Mouse (Mus musculus): ENCODE data around the gene Pex10. TPM values are rescaled to one million over a fixed set of nuclear protein-coding genes. Genes with fewer than 3 reads are reported as not detected.

Gene Pex10
- polyA plus RNA-seq, 1 experiment: 17.8 TPM

- Histone ChIP-seq H3K27ac (ENCODE audit: insufficient read depth, low read length) (no peak overlapping the region), H3K4me1 (ENCODE audit: control insufficient read depth, insufficient read depth, low read length) (peaks cover 7% of the 10 kb centered on the region), H3K4me3 (ENCODE audit: insufficient read depth, low read length) (no peak overlapping the region)
- TF ChIP-seq CTCF (IDR thresholded peaks at IDR 0.05; ENCODE audit: extremely low read depth, insufficient read depth, low read length) (no peak), POLR2A (IDR thresholded peaks at IDR 0.05; ENCODE audit: extremely low read depth, insufficient read depth, low read length) (no peak)
Observed at GRCm38 (mm10) chr4:155024170-155025010, 42.4 kb upstream of the Pex10 start.

- no peak overlapping the region for H3K27ac ChIP-seq (ENCODE audit: insufficient read depth, low read length)
- H3K4me3 ChIP-seq (ENCODE audit: insufficient read depth, low read length): no peak overlapping the region
- TF ChIP-seq POLR2A (IDR thresholded peaks at IDR 0.05; ENCODE audit: extremely low read depth, insufficient read depth, low read length) (no peak), CTCF (IDR thresholded peaks at IDR 0.05; ENCODE audit: extremely low read depth, insufficient read depth, low read length) (no peak)
Observed at GRCm38 (mm10) chr4:155033115-155033514, 33.7 kb upstream of the Pex10 start.

GRCm38 (mm10) chr4:155034202-155034601 lies 32.6 kb upstream of the Pex10 start:
- Histone ChIP-seq H3K4me1 (ENCODE audit: control insufficient read depth, insufficient read depth, low read length) (peaks cover 2% of the 10 kb centered on the region; the same call in 1 of the 2 replicates), H3K27ac (ENCODE audit: insufficient read depth, low read length) (no peak overlapping the region), H3K4me3 (ENCODE audit: insufficient read depth, low read length) (no peak overlapping the region)
- TF ChIP-seq POLR2A (IDR thresholded peaks at IDR 0.05; ENCODE audit: extremely low read depth, insufficient read depth, low read length): no peak
- TF ChIP-seq CTCF (IDR thresholded peaks at IDR 0.05; ENCODE audit: extremely low read depth, insufficient read depth, low read length): no peak

More at GRCm38 (mm10) chr4:155033115-155033514, 33.7 kb upstream of the Pex10 start:
- H3K4me1 ChIP-seq (ENCODE audit: control insufficient read depth, insufficient read depth, low read length): peaks cover 4% of the 10 kb centered on the region

GRCm38 (mm10) chr4:155034787-155035186 lies 32.0 kb upstream of the Pex10 start:
- Histone ChIP-seq H3K4me1 (ENCODE audit: control insufficient read depth, insufficient read depth, low read length) (peaks cover 4% of the 10 kb centered on the region), H3K4me3 (ENCODE audit: insufficient read depth, low read length) (no peak overlapping the region), H3K27ac (ENCODE audit: insufficient read depth, low read length) (no peak overlapping the region)
- TF ChIP-seq CTCF (IDR thresholded peaks at IDR 0.05; ENCODE audit: extremely low read depth, insufficient read depth, low read length): no peak
- TF ChIP-seq POLR2A (IDR thresholded peaks at IDR 0.05; ENCODE audit: extremely low read depth, insufficient read depth, low read length): no peak

GRCm38 (mm10) chr4:155040197-155040596 lies 26.6 kb upstream of the Pex10 start:
- H3K4me3 ChIP-seq (ENCODE audit: insufficient read depth, low read length): peak overlapping the region; percentile 30
- TF ChIP-seq POLR2A (IDR thresholded peaks at IDR 0.05; ENCODE audit: extremely low read depth, insufficient read depth, low read length) (peak; percentile 59; the same call in 1 of the 2 replicates), CTCF (IDR thresholded peaks at IDR 0.05; ENCODE audit: extremely low read depth, insufficient read depth, low read length) (no peak)
- H3K4me1 ChIP-seq (ENCODE audit: control insufficient read depth, insufficient read depth, low read length): peaks cover 9% of the 10 kb centered on the region
- H3K27ac ChIP-seq (ENCODE audit: insufficient read depth, low read length): peak overlapping the region; percentile 97

- Histone ChIP-seq H3K4me3 (ENCODE audit: insufficient read depth, low read length) (peak overlapping the region; percentile 30), H3K27ac (ENCODE audit: insufficient read depth, low read length) (peak overlapping the region; percentile 97)
- no peak for TF ChIP-seq CTCF (IDR thresholded peaks at IDR 0.05; ENCODE audit: extremely low read depth, insufficient read depth, low read length)
- TF ChIP-seq POLR2A (IDR thresholded peaks at IDR 0.05; ENCODE audit: extremely low read depth, insufficient read depth, low read length): no peak
Observed at GRCm38 (mm10) chr4:155040696-155041095, 26.1 kb upstream of the Pex10 start.

GRCm38 (mm10) chr4:155042606-155043288 lies 24.1 kb upstream of the Pex10 start:
- H3K4me3 ChIP-seq (ENCODE audit: insufficient read depth, low read length): peak overlapping the region; percentile 66
- H3K27ac ChIP-seq (ENCODE audit: insufficient read depth, low read length): peak overlapping the region; percentile 28; the same call in 1 of the 2 replicates
- peaks cover 9% of the 10 kb centered on the region for H3K4me1 ChIP-seq (ENCODE audit: control insufficient read depth, insufficient read depth, low read length)
- TF ChIP-seq CTCF (IDR thresholded peaks at IDR 0.05; ENCODE audit: extremely low read depth, insufficient read depth, low read length) (no peak), POLR2A (IDR thresholded peaks at IDR 0.05; ENCODE audit: extremely low read depth, insufficient read depth, low read length) (no peak)

More at GRCm38 (mm10) chr4:155040696-155041095, 26.1 kb upstream of the Pex10 start:
- H3K4me1 ChIP-seq (ENCODE audit: control insufficient read depth, insufficient read depth, low read length): peaks cover 9% of the 10 kb centered on the region

- no peak for TF ChIP-seq POLR2A (IDR thresholded peaks at IDR 0.05; ENCODE audit: extremely low read depth, insufficient read depth, low read length)
- TF ChIP-seq CTCF (IDR thresholded peaks at IDR 0.05; ENCODE audit: extremely low read depth, insufficient read depth, low read length): no peak
- H3K4me3 ChIP-seq (ENCODE audit: insufficient read depth, low read length): peak overlapping the region; percentile 66
- peaks cover 9% of the 10 kb centered on the region for H3K4me1 ChIP-seq (ENCODE audit: control insufficient read depth, insufficient read depth, low read length)
- no peak overlapping the region for H3K27ac ChIP-seq (ENCODE audit: insufficient read depth, low read length)
Observed at GRCm38 (mm10) chr4:155043289-155043625, 23.6 kb upstream of the Pex10 start.

GRCm38 (mm10) chr4:155046636-155047035 lies 20.2 kb upstream of the Pex10 start:
- no peak for TF ChIP-seq CTCF (IDR thresholded peaks at IDR 0.05; ENCODE audit: extremely low read depth, insufficient read depth, low read length)
- no peak for TF ChIP-seq POLR2A (IDR thresholded peaks at IDR 0.05; ENCODE audit: extremely low read depth, insufficient read depth, low read length)
- Histone ChIP-seq H3K4me3 (ENCODE audit: insufficient read depth, low read length) (no peak overlapping the region), H3K27ac (ENCODE audit: insufficient read depth, low read length) (no peak overlapping the region), H3K4me1 (ENCODE audit: control insufficient read depth, insufficient read depth, low read length) (peaks cover 2% of the 10 kb centered on the region; the same call in 1 of the 2 replicates)
